Mouse (Mus musculus) intestine, postnatal 0 days (tissue): ENCODE measurements around the gene Med15. TPM values are rescaled to one million over a fixed set of nuclear protein-coding genes. Genes with fewer than 3 reads are reported as not detected.

ENCODE experiments used
- ATAC-seq: fragments of 200-750 bp; cut with Nextera tagmentation; 2 replicates; pipeline ENCODE4 v1.8.0; 2017; ENCODE audit warnings: mild to moderate bottlenecking, moderate TSS enrichment, moderate library complexity
- H3K27ac ChIP-seq: fragments of 300-500 bp; sonication (generic); 2 replicates; pipeline ENCODE4 v1.5.1; 2014; ENCODE audit warnings: mild to moderate bottlenecking, low read depth, low read length, moderate library complexity
- H3K27me3 ChIP-seq: fragments of 300-500 bp; sonication (generic); replicated peaks from 2 replicates; pipeline ENCODE4 v1.6.1; 2014; ENCODE audit warnings: low read length, mixed read lengths; ENCODE audit not compliant: control insufficient read depth, insufficient read depth
- H3K36me3 ChIP-seq: fragments of 300-500 bp; sonication (generic); 2 replicates; pipeline ENCODE4 v1.6.1; 2014; ENCODE audit warnings: mild to moderate bottlenecking, moderate library complexity; ENCODE audit not compliant: control insufficient read depth, insufficient read depth
- H3K4me1 ChIP-seq: fragments of 300-500 bp; sonication (generic); replicated peaks from 2 replicates; pipeline ENCODE4 v1.6.1; 2014; ENCODE audit warnings: antibody characterized with exemption, low read length, mixed read lengths; ENCODE audit not compliant: control insufficient read depth, insufficient read depth
- H3K4me2 ChIP-seq: fragments of 300-500 bp; sonication (generic); replicated peaks from 2 replicates; pipeline ENCODE4 v1.6.1; 2014; ENCODE audit warnings: low read depth, mild to moderate bottlenecking, moderate library complexity
- H3K4me3 ChIP-seq: fragments of 300-500 bp; sonication (generic); 2 replicates; pipeline ENCODE4 v1.5.1; 2014; ENCODE audit warnings: low read depth, low read length
- H3K9ac ChIP-seq: fragments of 300-500 bp; sonication (generic); 2 replicates; pipeline ENCODE4 v1.6.1; 2014; ENCODE audit warnings: mild to moderate bottlenecking, low read depth, low read length
- H3K9me3 ChIP-seq: fragments of 300-500 bp; sonication (generic); 2 replicates; pipeline ENCODE4 v1.6.1; 2016; ENCODE audit warnings: mixed run types; ENCODE audit not compliant: control insufficient read depth
- CTCF ChIP-seq: sonication (generic); IDR thresholded peaks from 2 replicates; pipeline ENCODE4 v1.5.1; 2016; ENCODE audit warnings: low read depth, mild to moderate bottlenecking, control low read depth, antibody characterized with exemption, moderate library complexity
- WGBS: fragments of 180-500 bp; shearing (Covaris S2); extraction: QIAGEN DNeasy Blood & Tissue Kit; methylation state at CpG from one replicate; pipeline ENCODE4 v1.1.7; 2014; 5-methylcytosine and 5-hydroxymethylcytosine counted together
- polyA plus RNA-seq: library from polyadenylated mRNA; unstranded; fragments of >200 nt; fragmentation: Nextera tagmentation; extraction: Ambion mirVana; gene quantifications from 2 replicates; pipeline ENCODE4 v1.2.1, GENCODE M21; 2015

The Med15 gene
- polyA plus RNA-seq, 1 experiment from 2014 or later: 26.6 TPM

DNA sequence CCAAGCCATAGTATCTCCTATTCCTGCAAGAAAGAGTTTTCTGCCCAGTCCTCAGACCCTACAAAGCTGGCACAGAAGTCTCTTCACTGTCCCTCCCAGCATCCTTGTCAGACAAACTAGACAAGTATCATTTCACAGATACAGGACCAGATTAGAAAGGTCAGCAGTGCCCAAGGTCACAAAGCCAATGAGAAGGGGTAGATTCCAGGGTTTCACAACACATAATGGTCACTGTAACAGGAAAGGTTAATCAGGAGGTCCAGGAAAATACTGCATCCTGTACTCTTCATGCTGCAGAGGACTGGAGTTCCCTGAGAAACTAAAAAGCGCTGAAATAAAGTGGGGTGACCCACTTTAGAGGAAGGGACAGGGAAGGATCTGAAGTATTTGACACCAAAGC lies 14.9 kb downstream of the Med15 start:
- 79% methylated on average over 1 of the region's 1 CpGs for WGBS
- Histone ChIP-seq H3K9me3 (no peaks in the 10 kb centered on the region), H3K27me3 (no peaks in the 10 kb centered on the region), H3K4me3 (no peak overlapping the region), H3K9ac (no peak overlapping the region), H3K36me3 (no peaks in the 10 kb centered on the region), H3K27ac (no peak overlapping the region), H3K4me2 (no peak overlapping the region), H3K4me1 (peaks cover 6% of the 10 kb centered on the region; the same call in 1 of the 2 replicates)
- TF ChIP-seq CTCF: no peak
- ATAC-seq: no peak

DNA sequence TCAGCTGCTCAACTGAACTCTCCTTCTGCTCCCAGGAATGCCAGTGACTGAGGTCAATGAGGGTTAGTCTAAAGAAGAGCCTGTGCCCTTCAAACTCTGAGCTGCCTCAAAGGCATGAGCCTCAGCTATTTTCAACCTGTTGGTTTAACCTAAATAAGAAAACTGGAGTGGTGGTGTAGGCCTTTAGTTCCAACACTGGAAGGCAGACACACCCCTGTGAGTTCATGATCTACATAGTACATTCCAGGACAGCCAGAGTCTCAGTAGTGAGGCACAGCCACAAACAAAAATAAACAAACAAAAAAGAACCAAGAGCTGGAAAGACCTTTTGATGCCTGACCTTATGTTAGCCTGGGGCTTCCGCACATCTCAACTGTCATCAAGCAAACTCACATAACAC lies 25.1 kb downstream of the Med15 start:
- whole genome bisulfite sequencing: 100% methylated on average over 1 of the region's 1 CpGs
- Histone ChIP-seq H3K4me3 (no peak overlapping the region), H3K4me2 (no peak overlapping the region), H3K27me3 (no peaks in the 10 kb centered on the region), H3K9me3 (no peaks in the 10 kb centered on the region), H3K4me1 (no peaks in the 10 kb centered on the region), H3K27ac (no peak overlapping the region), H3K9ac (no peak overlapping the region), H3K36me3 (peaks cover 20% of the 10 kb centered on the region)
- TF ChIP-seq CTCF: no peak
- no peak for ATAC-seq

DNA sequence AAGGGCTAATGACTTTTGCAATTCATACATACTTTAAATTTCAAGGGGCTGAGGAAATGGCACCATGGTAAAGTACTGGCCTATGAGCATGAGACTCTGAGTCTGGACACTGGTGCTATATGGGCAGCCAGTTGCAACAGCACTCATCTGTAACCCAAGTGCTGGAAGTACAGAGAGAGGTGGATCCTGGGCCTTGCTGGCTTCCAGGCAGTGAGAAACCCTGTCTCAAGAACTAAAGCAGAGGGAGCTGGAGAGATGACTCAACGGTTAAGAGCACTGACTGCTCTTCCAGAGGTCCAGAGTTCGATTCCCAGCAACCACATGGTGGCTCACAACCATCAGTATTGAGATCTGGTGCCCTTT lies 31.7 kb downstream of the Med15 start:
- H3K4me3 ChIP-seq: no peak overlapping the region
- ATAC-seq: peak; percentile 58
- no peaks in the 10 kb centered on the region for H3K27me3 ChIP-seq
- H3K4me1 ChIP-seq: peaks cover 4% of the 10 kb centered on the region; the same call in 1 of the 2 replicates
- WGBS: 61% methylated on average over 2 of the region's 2 CpGs
- H3K9me3 ChIP-seq: no peaks in the 10 kb centered on the region
- peak overlapping the region; percentile 50; the same call in 1 of the 2 replicates for H3K27ac ChIP-seq
- no peak for TF ChIP-seq CTCF
- H3K4me2 ChIP-seq: no peak overlapping the region
- H3K36me3 ChIP-seq: peaks cover 29% of the 10 kb centered on the region
- H3K9ac ChIP-seq: no peak overlapping the region

DNA sequence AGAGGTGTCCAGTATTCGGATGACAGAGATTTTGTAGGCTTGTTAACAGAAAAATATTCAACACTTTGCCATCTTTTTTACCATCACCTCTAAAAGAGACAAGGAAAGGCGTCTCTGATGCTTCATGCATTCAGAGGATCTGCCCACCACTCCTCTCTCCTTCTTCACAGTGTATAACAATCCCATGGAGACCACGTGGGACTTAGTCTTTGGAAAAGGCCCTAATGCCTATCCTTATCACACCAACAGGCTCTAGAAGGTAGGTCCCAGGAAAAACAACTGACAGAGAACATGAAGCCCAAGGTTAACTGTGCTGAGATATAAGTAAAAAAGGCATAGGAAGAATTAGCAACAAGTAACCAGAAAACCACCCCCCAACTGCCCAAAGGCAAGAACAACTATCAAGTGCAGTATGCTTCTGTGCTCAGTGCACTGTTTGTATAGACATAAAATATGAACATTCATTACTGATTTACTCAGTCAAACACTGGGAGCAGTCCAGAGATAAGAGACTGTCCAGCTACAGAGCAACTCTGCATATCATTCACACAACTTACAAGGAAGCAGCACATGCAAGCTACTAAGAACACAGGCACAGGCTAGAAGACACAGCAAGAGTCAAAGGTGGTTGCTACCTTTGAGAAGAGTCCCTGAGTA lies 32.2 kb downstream of the Med15 start:
- TF ChIP-seq CTCF: no peak
- H3K36me3 ChIP-seq: peaks cover 27% of the 10 kb centered on the region
- H3K4me2 ChIP-seq: no peak overlapping the region; the same call in 1 of the 2 replicates
- no peak overlapping the region for H3K9ac ChIP-seq
- peak overlapping the region; percentile 50 for H3K27ac ChIP-seq
- WGBS: 61% methylated on average over 3 of the region's 3 CpGs
- no peak overlapping the region for H3K4me3 ChIP-seq
- peaks cover 4% of the 10 kb centered on the region; the same call in 1 of the 2 replicates for H3K4me1 ChIP-seq
- no peaks in the 10 kb centered on the region for H3K9me3 ChIP-seq
- no peaks in the 10 kb centered on the region for H3K27me3 ChIP-seq
- peak; percentile 88 for ATAC-seq

DNA sequence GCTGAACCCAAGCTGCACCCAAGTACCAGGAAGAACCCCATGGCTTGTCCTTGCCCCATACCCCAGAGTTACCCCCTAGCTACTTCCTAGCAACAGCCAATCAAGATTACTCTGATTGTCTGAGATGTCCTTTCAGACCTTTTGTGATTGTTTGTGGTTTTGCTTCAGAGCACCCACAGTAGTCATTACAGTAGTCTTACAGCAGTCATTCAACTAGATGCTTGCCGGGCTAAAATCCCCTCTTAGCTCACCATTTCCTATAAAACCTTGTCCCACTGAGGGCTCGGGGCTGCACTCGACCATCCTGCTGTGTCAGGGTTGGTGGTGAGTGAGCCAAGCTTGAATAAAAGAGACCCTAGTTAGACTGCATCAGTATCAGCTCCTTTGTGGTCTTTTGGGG lies 37.8 kb downstream of the Med15 start:
- TF ChIP-seq CTCF: no peak
- ATAC-seq: no peak
- Histone ChIP-seq H3K4me1 (no peaks in the 10 kb centered on the region; the same call in 1 of the 2 replicates), H3K36me3 (peaks cover 28% of the 10 kb centered on the region), H3K4me3 (no peak overlapping the region), H3K27ac (no peak overlapping the region), H3K9me3 (no peaks in the 10 kb centered on the region), H3K9ac (no peak overlapping the region), H3K4me2 (no peak overlapping the region), H3K27me3 (no peaks in the 10 kb centered on the region)
- 90% methylated on average over 3 of the region's 3 CpGs for WGBS

DNA sequence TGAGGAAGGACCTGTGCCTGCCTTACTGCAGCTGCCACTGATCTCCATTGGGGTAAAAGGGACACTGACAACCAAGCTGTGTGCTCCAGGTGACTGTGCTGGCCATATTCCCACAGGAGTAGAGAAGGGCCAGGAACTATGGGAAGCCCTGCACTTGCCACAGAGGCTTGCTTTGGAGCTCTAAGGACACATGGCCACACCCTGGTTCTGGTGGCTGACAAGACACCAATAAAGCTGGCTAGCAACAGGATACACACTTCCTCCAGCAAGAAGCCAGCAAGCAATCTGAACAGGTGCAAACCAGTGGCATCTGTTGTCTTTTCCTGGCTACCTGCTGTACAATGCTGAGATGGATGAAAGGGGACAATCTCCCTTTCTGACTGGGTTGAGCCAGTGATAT lies 62.8 kb downstream of the Med15 start:
- Histone ChIP-seq H3K4me3 (no peak overlapping the region), H3K27me3 (no peaks in the 10 kb centered on the region), H3K9me3 (no peaks in the 10 kb centered on the region), H3K27ac (no peak overlapping the region; the same call in 1 of the 2 replicates), H3K9ac (no peak overlapping the region), H3K4me2 (no peak overlapping the region), H3K36me3 (peaks cover 70% of the 10 kb centered on the region), H3K4me1 (no peaks in the 10 kb centered on the region)
- TF ChIP-seq CTCF: no peak
- ATAC-seq: no peak
